Mouse (Mus musculus) intestine, postnatal 0 days (tissue): Measurements from ENCODE around the gene Sec31a. TPM values are rescaled to one million over a fixed set of nuclear protein-coding genes. Genes with fewer than 3 reads are reported as not detected.
A peak's percentile ranks its signal among the peaks of the same experiment; 100 is the strongest.

ENCODE experiments used
- ATAC-seq: fragments of 200-750 bp; cut with Nextera tagmentation; 2 replicates; pipeline ENCODE4 v1.8.0; 2017; ENCODE audit warnings: mild to moderate bottlenecking, moderate TSS enrichment, moderate library complexity
- H3K27ac ChIP-seq: fragments of 300-500 bp; sonication (generic); 2 replicates; pipeline ENCODE4 v1.5.1; 2014; ENCODE audit warnings: mild to moderate bottlenecking, low read depth, low read length, moderate library complexity
- H3K27me3 ChIP-seq: fragments of 300-500 bp; sonication (generic); replicated peaks from 2 replicates; pipeline ENCODE4 v1.6.1; 2014; ENCODE audit warnings: low read length, mixed read lengths; ENCODE audit not compliant: control insufficient read depth, insufficient read depth
- H3K36me3 ChIP-seq: fragments of 300-500 bp; sonication (generic); 2 replicates; pipeline ENCODE4 v1.6.1; 2014; ENCODE audit warnings: mild to moderate bottlenecking, moderate library complexity; ENCODE audit not compliant: control insufficient read depth, insufficient read depth
- H3K4me1 ChIP-seq: fragments of 300-500 bp; sonication (generic); replicated peaks from 2 replicates; pipeline ENCODE4 v1.6.1; 2014; ENCODE audit warnings: antibody characterized with exemption, low read length, mixed read lengths; ENCODE audit not compliant: control insufficient read depth, insufficient read depth
- H3K4me2 ChIP-seq: fragments of 300-500 bp; sonication (generic); replicated peaks from 2 replicates; pipeline ENCODE4 v1.6.1; 2014; ENCODE audit warnings: low read depth, mild to moderate bottlenecking, moderate library complexity
- H3K4me3 ChIP-seq: fragments of 300-500 bp; sonication (generic); 2 replicates; pipeline ENCODE4 v1.5.1; 2014; ENCODE audit warnings: low read depth, low read length
- H3K9ac ChIP-seq: fragments of 300-500 bp; sonication (generic); 2 replicates; pipeline ENCODE4 v1.6.1; 2014; ENCODE audit warnings: mild to moderate bottlenecking, low read depth, low read length
- H3K9me3 ChIP-seq: fragments of 300-500 bp; sonication (generic); 2 replicates; pipeline ENCODE4 v1.6.1; 2016; ENCODE audit warnings: mixed run types; ENCODE audit not compliant: control insufficient read depth
- CTCF ChIP-seq: sonication (generic); IDR thresholded peaks from 2 replicates; pipeline ENCODE4 v1.5.1; 2016; ENCODE audit warnings: low read depth, mild to moderate bottlenecking, control low read depth, antibody characterized with exemption, moderate library complexity
- WGBS: fragments of 180-500 bp; shearing (Covaris S2); extraction: QIAGEN DNeasy Blood & Tissue Kit; methylation state at CpG from one replicate; pipeline ENCODE4 v1.1.7; 2014; 5-methylcytosine and 5-hydroxymethylcytosine counted together
- polyA plus RNA-seq: library from polyadenylated mRNA; unstranded; fragments of >200 nt; fragmentation: Nextera tagmentation; extraction: Ambion mirVana; gene quantifications from 2 replicates; pipeline ENCODE4 v1.2.1, GENCODE M21; 2015

Gene Sec31a
- polyA plus RNA-seq, 1 experiment from 2014 or later: 230 TPM

- H3K27me3 ChIP-seq: no peaks in the 10 kb centered on the region
- WGBS: 68% methylated on average over 5 of the region's 5 CpGs
- H3K36me3 ChIP-seq: peaks cover 88% of the 10 kb centered on the region
- no peak overlapping the region for H3K4me2 ChIP-seq
- H3K4me1 ChIP-seq: no peaks in the 10 kb centered on the region
- H3K9me3 ChIP-seq: no peaks in the 10 kb centered on the region
- no peak for ATAC-seq
- TF ChIP-seq CTCF: no peak
- H3K9ac ChIP-seq: no peak overlapping the region
- H3K4me3 ChIP-seq: no peak overlapping the region
- H3K27ac ChIP-seq: 0 out of 2 replicates have a peak overlapping the region, but pooled peaks have one; percentile 1
These were observed 47.5 kb downstream of the Sec31a start for GRCm38 (mm10) chr5:100368527-100368926.

GRCm38 (mm10) chr5:100367051-100367450 lies 49.0 kb downstream of the Sec31a start:
- Histone ChIP-seq H3K4me1 (no peaks in the 10 kb centered on the region), H3K27ac (no peak overlapping the region), H3K36me3 (peaks cover 90% of the 10 kb centered on the region), H3K9ac (no peak overlapping the region), H3K9me3 (no peaks in the 10 kb centered on the region), H3K27me3 (no peaks in the 10 kb centered on the region), H3K4me3 (no peak overlapping the region), H3K4me2 (no peak overlapping the region)
- TF ChIP-seq CTCF: no peak
- no peak for ATAC-seq
- WGBS: 90% methylated on average over 2 of the region's 2 CpGs

DNA sequence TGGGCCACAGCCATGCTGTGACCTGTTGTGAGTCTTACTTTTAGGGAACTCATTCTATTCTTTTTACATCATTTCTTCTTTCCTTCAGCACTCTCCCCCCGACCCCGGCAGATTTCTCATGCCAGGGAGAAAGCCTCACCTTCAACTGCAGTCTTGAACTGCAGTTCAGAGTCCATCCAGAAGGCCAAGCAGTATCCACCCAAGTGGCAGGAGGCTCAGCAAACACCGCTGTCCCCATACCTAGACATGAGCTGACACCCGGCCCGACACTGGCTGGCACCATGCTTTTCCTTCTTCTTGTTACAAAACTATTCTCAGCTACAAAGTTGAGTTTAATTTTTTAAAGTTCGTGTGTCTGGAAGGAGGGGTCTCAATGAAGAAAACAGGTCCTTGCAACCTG lies 55.7 kb downstream of the Sec31a start:
- no peak for ATAC-seq
- Histone ChIP-seq H3K27ac (no peak overlapping the region), H3K36me3 (peaks cover 46% of the 10 kb centered on the region), H3K27me3 (no peaks in the 10 kb centered on the region), H3K4me3 (no peak overlapping the region), H3K4me2 (no peak overlapping the region), H3K9ac (no peak overlapping the region), H3K9me3 (no peaks in the 10 kb centered on the region), H3K4me1 (no peaks in the 10 kb centered on the region)
- 43% methylated on average over 6 of the region's 6 CpGs for WGBS
- TF ChIP-seq CTCF: no peak

GRCm38 (mm10) chr5:100358334-100358733 lies 57.7 kb downstream of the Sec31a start:
- H3K27ac ChIP-seq: no peak overlapping the region
- ATAC-seq: no peak
- no peak for TF ChIP-seq CTCF
- no peak overlapping the region for H3K9ac ChIP-seq
- no peak overlapping the region for H3K4me2 ChIP-seq
- 51% methylated on average over 8 of the region's 8 CpGs for WGBS
- H3K27me3 ChIP-seq: no peaks in the 10 kb centered on the region
- no peaks in the 10 kb centered on the region for H3K9me3 ChIP-seq
- H3K36me3 ChIP-seq: peaks cover 27% of the 10 kb centered on the region
- H3K4me1 ChIP-seq: 0 out of 2 replicates have a peak, but pooled peaks cover 3% of the 10 kb centered on the region
- no peak overlapping the region for H3K4me3 ChIP-seq

DNA sequence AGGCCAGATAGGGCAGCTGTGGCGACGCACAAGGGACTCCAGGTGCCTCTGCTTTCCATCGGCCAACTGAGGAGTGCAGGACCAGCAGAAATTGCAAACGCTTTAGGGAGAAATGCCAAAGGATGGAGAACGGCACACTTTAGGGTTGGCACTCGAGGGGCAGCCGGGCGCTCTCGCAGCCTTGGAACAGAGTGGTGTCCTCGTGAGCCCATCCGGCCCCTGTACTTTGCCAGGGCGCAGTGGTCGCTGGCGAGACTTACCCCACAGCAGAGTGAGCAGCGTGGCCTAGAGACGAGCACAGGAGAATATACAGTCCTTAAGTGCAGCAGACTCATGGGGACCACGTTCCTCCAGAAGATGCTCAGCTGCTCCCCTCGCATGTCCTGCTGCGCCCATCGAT lies 61.4 kb downstream of the Sec31a start:
- no peak overlapping the region for H3K4me3 ChIP-seq
- H3K36me3 ChIP-seq: no peaks in the 10 kb centered on the region
- TF ChIP-seq CTCF: no peak
- no peak overlapping the region for H3K4me2 ChIP-seq
- H3K27me3 ChIP-seq: no peaks in the 10 kb centered on the region
- H3K9me3 ChIP-seq: no peaks in the 10 kb centered on the region
- no peak overlapping the region for H3K27ac ChIP-seq
- 94% methylated on average over 20 of the region's 20 CpGs for WGBS
- no peak for ATAC-seq
- 0 out of 2 replicates have a peak, but pooled peaks cover 3% of the 10 kb centered on the region for H3K4me1 ChIP-seq
- H3K9ac ChIP-seq: no peak overlapping the region

DNA sequence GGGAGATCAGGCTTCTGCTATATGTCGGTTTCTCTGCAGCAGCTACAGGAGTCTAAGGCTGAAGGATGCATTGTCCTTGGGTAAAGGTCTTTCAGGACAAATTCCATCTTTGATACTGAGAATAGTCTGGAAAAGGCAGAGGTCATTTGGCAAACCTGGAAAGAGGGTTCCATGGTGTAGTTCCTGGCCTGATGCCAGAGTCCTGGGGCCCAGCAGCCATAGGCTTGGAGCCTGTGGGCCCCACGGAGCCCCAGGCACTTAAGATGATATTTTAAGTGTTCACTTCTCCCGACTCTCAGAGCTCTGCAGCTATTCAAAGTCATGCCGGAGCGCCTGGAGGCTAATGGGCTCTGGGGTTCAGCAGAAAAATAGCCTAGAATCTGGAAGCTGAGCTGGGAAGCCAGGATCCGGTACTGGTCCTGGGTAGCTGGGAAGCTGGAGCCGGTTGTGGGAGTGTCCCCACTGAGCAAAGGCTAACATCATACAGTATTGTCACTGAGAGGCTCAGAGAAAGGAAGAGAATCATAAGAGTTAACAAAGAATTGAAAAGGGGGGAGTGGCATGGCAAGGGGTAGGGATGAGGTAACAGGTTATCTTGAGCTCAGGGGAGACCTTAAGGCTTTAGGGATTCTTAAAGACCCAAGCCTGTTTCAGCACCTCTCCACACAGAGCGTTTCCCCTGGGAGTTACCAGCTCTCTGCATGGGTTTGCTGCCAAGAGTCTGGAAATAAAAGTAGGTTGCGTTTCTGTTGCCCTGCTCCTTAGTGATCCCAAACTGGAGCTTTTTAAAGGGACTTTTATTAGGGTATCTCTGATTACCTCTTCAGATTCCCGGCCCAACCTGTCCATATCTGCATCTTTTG lies 62.8 kb downstream of the Sec31a start:
- TF ChIP-seq CTCF: no peak
- Histone ChIP-seq H3K27ac (no peak overlapping the region), H3K36me3 (no peaks in the 10 kb centered on the region), H3K9ac (no peak overlapping the region), H3K4me2 (peak overlapping the region; percentile 51), H3K27me3 (no peaks in the 10 kb centered on the region), H3K4me3 (no peak overlapping the region), H3K9me3 (no peaks in the 10 kb centered on the region), H3K4me1 (0 out of 2 replicates have a peak, but pooled peaks cover 3% of the 10 kb centered on the region)
- peak; percentile 56; the same call in 1 of the 2 replicates for ATAC-seq
- WGBS: 28% methylated on average over 10 of the region's 10 CpGs
